Mouse (Mus musculus) neutrophil, adult 5-6 weeks (primary cell): ENCODE measurements around the gene Alcam. TPM values are rescaled to one million over a fixed set of nuclear protein-coding genes. Genes with fewer than 3 reads are reported as not detected.
A peak's percentile ranks its signal among the peaks of the same experiment; 100 is the strongest.

Source experiments
- ATAC-seq: fragments of 151-379, 151-347 bp; 2 replicates; pipeline ENCODE4 v1.8.0; 2017; ENCODE audit warnings: mild to moderate bottlenecking, moderate TSS enrichment; ENCODE audit not compliant: insufficient number of reproducible peaks, poor library complexity, low FRiP score, severe bottlenecking; ENCODE audit errors: extremely low read depth
- total RNA-seq: library from RNA; stranded (forward); fragments of 200-1000 nt; gene quantifications from 2 replicates; pipeline ENCODE4 v1.2.3, GENCODE M21; 2017

The Alcam gene
- total RNA-seq, 1 experiment from 2014 or later, result 136 TPM

DNA sequence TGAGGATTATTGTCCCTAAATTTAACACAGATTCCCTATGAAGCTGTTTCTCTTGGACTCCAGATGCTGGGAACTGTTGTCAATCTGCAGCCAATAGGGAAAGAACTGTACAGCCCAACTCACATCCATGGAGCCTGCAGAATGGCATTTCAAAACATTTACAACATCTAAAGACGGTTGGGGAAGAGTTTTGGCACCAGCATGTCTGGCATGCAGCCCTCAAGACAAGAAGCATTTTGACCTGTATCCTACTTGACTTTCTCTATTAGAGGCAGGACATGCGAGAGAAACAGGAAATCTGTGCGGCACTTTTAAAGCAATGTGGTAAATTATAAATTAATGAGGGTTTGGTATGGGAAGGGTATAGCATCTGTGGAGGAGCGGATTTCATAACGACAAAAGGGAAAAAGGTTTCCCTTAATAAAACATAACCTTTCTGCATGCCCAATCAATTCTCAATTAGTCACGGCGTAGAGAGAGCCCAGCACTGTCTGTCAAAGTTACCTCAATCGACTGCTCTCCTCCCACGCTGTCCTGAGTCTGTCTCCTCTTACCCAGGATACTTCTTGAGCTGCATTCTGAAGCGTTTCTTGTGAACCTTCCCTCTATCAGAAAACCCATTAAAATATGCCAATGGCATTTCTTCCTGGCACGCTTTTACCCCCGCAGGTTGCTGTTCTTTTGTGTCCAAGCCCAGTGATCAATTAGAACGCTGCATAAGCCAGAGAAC lies 70.3 kb downstream of the Alcam start:
- ATAC-seq, result no peak

DNA sequence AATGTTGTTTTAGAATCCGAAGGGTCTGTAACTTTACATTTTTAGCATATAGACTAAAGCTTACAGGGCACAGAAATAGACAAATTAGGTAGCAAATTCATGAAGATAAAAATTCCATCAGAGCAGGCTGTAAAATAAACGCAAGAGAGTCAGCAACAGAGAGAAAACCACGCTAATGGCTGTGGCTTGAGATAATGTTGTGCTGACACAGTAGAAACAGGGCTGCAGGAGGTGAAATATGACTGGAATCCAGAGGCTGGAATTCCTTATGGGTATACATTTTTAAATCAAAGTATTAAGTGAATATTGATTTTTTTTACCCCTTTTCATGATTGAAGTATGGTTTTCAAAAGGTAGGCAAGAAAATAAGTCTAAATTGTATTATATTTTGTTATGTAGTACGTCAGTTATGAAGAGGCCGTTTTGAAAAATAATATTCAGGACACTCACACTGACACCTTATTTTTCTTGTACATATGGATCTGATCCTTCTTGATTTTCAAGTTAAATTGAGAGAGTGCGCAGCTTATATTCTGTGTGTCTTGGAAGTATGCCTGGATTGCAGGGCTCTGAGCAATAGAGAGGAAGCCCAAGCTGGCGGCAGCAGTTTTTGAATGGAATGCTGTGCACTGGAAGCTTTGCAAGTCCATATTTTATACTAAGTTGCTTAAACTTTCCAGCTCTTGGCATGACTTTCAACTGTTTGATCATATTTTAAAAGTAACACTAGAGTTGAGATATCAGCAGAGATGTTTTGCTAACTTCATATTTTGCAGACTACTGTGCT lies 74.9 kb downstream of the Alcam start:
- no peak for ATAC-seq

DNA sequence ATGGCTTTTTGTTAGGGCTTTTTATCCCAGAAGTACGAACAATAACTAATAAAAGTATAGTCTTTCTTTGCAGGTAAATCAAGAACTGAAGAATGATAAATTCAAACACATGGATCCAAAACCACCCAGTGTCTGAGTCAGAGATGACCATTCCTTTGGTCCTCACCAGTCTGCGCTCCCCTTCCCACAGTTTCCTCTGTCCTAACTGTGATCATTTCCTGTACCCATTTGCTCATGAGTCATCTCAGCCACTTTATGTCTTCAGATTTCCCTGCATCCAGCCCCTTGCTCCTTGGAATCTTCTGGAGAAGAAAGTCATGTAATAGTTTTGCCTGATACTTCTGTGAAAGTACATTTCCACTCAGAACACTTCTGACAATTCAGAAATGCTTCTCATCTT lies 77.0 kb downstream of the Alcam start:
- no peak for ATAC-seq

DNA sequence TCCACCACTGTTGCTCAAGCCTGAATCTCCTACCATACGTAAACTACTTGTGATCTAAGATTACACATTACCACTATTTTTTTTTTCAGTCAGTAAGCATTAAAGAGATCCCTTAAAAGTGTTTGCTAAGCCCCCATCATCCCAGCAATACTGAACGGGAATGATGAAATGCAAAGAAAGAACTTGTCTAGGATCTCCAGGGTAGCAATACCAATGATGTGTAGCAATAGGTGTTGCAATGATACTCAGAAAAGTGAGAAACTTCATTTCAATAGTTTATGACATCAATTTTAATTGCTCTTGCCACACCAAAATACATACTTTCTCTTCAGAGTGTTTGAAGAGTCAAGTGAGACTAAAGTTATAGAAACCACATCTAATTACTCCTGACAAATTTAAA lies 81.9 kb downstream of the Alcam start:
- ATAC-seq, result no peak

DNA sequence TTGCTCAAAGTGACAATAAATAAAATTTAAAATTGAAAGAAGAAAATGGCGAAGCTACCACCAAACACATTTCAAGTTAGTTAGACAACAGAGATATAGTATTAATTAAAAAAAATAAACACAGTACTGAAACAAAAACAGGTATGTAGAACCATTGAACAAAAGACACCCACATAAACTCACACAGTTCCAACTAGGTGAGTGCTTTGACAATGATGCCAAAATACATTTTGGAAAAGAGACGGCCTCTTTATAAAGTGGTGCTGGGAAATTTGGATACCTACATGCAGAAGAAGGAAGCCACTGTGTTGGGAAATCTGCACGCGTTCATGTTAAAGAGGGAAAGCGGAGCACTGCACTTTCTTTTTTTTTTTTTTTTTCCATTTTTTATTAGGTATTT lies 85.4 kb downstream of the Alcam start:
- ATAC-seq, result no peak

DNA sequence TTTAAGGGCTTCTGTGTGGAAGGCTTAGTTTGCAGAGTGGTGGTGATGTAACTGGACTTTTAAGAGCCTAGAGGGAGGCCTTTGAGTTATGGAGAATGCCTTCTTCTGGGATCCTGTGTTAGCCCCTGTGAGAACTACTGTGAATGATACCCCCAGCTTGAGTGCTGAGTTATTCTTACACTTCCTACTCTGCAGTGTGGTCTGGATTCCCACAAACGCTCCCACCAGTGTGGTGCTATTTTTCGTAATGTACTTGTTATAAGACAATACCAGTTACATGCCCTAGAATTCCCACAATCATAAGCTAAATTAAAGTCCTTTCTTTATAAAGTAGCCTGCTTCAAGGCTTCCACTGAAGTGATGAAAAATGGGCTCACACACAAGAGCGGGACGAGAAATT lies 87.0 kb downstream of the Alcam start:
- no peak for ATAC-seq

DNA sequence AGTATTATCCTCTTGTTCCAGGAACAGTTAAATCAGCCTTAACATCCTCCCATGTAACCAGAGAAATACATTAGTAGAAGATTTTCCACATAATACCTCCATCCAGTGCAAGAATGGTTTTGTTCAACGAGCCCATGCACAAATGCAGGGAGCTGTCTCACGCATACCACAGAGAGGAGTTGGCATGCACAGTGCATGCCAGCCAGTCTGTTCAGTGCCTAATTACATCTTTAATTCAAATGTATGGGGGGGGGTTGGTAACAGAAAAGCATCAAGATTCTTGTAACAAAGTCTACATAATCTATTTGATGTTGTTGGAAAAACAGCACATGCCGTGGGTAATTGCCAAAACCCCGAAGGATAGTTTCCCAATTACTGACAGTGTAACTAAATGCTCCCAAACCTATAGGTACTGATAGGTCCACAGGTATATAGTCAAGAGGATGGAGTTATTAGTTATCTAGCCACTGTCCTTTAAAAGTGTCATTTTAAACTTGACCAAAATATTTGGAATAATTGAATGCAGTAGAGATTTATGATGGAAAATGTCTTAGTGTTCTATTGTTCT lies 89.8 kb downstream of the Alcam start:
- no peak for ATAC-seq

DNA sequence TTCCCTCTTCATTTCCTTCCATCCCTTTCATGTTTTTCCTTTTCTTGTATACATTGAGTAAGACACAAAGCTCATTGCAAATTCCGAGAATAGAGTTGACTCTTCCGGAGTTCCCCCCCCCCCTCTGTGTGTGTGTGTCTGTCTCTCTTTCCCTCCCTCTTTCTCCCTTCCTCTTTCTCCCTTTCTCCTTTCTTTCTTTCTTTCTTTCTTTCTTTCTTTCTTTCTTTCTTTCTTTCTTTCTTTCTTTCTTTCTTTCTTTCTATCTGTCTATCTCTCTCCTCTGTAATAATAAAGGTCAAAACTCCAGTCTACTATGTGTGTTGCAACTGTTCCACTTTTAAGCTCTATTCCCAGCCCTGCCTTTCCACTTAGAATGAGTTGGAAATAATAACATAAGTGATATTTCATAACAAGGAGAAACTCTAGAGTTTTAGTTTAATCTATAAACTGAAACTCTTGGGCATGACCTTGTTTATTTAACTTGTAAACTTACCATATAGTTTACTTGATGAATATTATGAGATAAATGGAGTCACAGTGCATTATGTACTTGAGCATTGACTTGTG lies 110.3 kb downstream of the Alcam start:
- no peak for ATAC-seq

DNA sequence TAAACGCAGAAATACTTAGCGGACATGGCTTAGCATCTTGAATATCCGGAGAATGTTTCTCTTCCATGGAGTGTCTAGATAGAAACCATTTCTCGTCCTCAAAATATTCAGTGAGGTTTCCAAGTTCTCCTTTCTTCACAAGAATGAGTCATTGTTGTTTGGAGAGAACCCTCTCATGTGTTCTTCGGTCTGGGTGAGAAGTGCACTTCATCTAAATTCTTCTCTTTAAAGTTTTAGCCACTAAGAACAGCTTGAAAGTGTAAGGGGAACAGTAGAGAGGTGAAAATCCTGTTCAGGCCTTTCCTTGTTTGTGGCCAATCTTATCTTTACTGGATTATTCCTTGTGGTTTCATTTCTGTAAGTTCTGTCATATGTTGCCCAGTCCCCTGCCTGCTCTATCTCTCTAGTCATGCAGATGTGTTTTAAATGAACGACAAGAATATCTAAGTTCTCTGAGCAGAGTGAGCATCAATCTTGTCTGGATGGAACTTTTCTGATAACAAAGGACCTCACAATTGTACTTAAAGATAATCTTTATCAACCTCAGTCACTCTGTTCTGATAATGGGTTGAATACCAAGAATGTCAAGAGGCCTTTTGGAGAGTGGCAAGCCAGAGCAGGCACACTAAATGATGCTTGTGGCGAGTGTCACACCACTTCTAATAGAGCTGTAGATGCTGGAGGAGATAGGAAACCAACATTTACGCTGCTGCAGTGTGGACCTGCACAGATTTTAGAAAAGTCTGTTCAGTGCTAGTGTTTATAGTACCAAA lies 111.0 kb downstream of the Alcam start:
- ATAC-seq, result no peak

DNA sequence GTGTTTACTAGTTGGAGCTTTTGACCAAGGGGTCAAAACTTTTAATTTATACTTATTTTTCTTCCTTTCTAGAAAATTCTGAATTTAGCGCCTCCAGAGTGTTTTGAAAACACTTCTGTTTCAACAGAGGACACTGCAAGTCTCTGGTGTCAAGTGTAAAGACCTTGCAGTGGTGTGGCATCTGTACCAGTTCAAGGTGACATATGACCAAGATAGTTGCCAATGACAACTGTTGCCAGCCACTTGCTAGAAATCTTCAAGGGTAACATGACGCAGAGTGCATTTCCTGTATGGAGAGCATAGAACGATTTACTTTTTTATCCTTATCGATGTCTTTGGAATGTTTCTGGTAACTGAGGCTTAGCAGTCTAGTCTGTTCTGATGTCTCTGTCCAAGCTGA lies 119.8 kb downstream of the Alcam start:
- ATAC-seq, result no peak

DNA sequence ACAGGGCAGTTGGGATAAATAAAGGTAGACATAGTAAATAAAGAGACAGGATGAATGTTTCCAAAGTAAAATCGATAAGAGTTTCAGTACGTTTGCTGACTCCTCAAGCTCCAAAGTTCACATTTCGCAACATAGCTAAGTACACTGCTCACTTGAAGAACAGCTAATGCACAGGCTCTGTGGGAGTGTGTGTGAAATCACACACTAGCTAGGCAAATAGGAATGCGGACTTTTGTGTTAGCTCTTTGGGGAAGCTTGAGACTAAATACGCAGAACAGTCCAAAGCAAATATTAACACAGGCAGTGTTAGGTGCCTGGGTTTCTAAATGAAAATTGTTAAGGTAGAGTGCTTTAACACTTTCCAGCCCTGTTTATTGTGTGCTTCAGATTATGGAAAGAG lies 120.2 kb downstream of the Alcam start:
- no peak for ATAC-seq

DNA sequence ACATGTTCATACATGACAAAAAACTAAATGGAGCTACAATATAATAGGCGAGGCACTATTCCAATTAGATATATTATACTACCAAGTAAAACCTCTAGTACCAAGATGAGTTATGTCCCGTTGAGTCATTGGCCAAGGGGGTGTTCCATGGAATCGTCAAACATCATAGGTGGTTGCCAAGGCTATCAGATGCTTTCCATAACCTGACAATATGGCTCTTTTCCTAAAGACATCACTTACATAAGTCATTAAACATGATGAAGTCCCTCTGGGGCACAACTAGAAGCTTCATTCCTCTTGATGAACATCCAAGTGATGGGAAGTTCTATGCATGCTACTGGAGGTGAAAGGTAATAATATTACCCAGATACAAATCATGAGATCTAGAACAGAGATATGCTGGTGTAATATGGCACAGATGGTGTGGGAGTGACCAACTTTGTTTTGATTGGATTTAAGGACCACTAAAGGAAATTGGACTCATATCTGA lies 122.5 kb downstream of the Alcam start:
- ATAC-seq, result no peak

DNA sequence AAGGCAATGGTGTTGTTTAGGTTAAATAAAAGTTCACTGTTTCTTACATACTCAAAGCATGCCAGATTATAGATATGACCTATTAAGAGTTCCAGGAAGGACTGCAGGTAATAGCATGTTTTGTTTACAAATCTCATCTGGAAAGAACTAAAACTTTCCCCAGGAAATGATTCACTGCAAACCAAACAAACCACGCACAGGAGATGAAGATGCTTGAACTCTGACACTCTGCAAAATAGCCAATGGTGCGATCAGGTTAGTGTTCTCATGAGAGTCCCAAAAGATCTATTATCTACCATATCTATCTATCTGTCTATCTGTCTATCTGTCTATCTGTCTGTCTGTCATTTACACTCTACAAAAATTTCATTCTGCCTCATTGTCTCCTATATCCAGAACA lies 124.5 kb downstream of the Alcam start:
- no peak for ATAC-seq

DNA sequence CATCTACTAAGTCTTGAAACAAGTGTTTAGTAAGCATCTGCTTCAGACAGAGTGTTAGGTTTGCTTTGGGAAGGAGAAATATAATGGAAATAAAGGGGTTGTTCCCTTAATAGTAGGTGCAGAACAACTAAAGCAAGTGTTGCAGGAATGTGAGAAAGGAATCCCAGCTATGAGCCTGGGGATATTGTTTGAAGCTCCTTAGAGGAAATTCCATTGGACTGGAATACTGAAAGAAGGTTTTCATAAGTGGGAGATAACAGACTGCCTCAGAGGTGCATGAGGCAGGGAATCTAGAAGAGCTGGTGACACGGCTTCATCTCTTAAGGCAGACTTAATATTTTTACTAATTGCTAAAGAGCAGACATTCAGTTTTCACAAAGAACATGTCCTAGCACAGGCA lies 134.6 kb downstream of the Alcam start:
- no peak for ATAC-seq

DNA sequence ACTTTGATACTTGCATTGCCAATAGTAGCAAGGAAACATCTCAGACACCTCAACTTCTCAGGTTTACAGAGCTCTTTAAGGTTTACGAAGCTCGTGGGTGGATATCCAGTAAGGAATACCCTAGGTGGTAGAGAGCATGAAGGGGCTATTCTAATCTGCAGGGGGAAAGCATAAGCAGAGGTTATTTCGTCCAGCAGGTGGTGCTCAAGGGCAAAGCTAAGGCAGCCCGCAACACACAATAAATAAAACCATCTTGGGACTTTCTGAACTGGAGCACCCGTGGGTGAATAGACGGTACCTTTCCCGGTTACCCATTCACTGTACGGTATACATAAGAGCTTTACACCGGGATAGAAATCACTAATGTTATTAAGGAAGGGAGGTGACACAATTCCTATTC lies 142.8 kb downstream of the Alcam start:
- ATAC-seq, result peak; percentile 89

DNA sequence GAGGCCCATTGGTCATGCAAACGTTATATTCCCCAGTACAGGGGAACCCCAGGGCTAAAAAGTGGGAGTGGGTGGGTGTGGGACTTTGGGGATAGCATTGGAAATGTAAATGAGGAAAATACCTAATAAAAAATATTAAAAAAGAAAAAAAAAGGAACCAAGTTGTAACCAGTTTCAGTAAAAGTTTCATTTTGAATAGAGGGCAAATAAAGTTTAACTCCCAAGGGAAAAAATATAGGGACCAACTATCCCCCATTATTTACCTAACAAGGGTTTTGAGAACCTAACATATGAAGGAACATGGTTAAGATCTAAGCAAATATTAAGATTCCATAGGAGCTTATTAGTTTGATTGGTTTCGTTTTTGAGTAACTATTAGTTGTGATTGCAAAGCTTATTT lies 146.9 kb downstream of the Alcam start:
- no peak for ATAC-seq

DNA sequence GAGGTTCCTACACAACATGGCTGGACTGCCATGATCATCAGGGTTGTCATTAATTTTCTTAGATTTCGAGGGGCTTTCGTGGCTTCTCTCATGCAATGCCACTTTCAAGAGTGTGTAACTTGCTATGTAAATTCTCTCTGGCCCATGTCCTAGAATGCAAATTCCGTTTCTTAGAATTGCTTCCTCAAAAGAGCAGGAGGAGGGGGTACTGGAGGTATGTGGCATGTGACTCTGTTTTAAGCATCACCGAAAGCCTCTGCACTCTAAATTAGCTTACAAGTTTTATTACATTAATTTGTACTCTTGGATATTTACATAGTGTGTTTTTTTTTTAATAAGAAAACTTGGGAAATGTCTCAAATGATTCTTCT lies 150.4 kb downstream of the Alcam start:
- no peak for ATAC-seq

DNA sequence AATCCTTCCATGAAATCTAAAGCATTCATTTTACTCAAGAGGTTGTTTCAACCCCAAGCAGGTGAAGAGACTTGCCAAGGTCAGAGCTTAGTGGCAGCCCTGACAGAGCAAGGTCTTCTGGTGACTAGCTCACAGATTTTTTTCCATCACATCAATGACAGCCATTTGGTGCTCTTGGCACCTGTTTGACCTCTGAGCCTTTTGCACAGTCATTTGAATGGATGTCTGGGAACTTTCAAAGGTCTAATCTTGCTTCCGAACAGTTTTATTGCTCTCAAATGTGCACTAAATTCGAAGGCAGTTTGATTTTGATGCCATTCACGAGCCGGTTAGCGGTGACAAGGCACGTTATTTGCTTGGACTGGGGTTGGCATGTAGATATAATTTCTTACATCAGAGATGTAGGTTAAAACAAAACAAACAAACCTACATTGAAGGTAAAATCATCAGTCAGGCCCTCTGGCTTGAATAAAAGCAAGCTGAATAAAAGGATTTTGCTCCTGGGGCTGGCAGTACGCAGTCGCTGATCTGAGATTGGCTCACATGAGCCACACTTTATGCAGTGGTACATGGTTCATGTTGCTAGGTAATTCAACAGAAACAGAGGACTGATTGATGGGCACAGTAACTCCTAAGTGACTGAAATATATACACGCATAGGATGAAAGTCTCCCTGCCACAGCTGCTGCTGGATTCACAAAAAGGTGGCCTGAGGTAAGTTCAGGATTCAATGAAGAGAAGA lies 150.9 kb downstream of the Alcam start:
- ATAC-seq, result no peak

DNA sequence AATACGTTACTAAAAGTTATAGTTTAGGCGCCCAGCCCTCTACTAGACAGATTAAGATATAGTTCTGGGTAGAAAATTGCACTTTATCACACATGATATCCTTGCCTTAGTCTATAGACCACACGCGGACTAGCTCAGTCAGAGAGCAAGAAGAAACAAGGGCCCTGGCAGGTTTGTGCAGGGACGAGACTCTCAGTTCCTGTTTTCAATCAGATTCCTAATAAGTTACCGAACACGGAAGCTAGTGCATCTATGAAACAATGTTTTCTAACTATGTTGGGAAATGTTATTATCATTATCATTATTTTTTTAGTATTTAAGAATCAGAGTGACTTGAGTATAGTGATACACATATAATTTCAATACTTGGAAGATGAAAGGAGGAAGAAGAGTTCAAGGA lies 152.1 kb downstream of the Alcam start:
- no peak for ATAC-seq
